Mouse (Mus musculus) intestine, embryonic 14.5 days (tissue): ENCODE measurements at regions not wholly inside any gene's neighbourhood (a gene's known extent, or its start where the extent isn't known, plus 50 kb on each side); places are given as distances from the start of the nearest gene placed in this dataset.
"Not testable (repeated sequence)": the region's sequence is repeated elsewhere in the genome, so short reads cannot be mapped to it uniquely, and the experiment has no call there.

Source experiments
- ATAC-seq: fragments of 200-750 bp; cut with Nextera tagmentation; replicated peaks from 2 replicates; pipeline ENCODE4 v1.8.0; 2017; ENCODE audit warnings: low read depth, moderate number of reproducible peaks, moderate TSS enrichment, moderate library complexity; ENCODE audit not compliant: low FRiP score, low TSS enrichment
- DNase-seq: peaks from one replicate; pipeline ENCODE4 v3.0.0-alpha.2; 2018; ENCODE audit warnings: low spot score
- H3K27ac ChIP-seq: fragments of 300-500 bp; sonication (generic); 2 replicates; pipeline ENCODE4 v1.5.1; 2014; ENCODE audit warnings: low read depth, mild to moderate bottlenecking, control low read depth
- H3K27me3 ChIP-seq: fragments of 300-500 bp; sonication (generic); replicated peaks from 2 replicates; pipeline ENCODE4 v1.6.1; 2014; ENCODE audit warnings: low read length, control low read depth; ENCODE audit not compliant: control insufficient read depth, insufficient read depth
- H3K36me3 ChIP-seq: fragments of 300-500 bp; sonication (generic); 2 replicates; pipeline ENCODE4 v1.6.1; 2014; ENCODE audit warnings: low read length, control low read depth; ENCODE audit not compliant: control insufficient read depth, insufficient read depth
- H3K4me1 ChIP-seq: fragments of 300-500 bp; sonication (generic); replicated peaks from 2 replicates; pipeline ENCODE4 v1.6.1; 2014; ENCODE audit warnings: low read length, control low read depth, mixed read lengths; ENCODE audit not compliant: control insufficient read depth, insufficient read depth
- H3K4me2 ChIP-seq: fragments of 300-500 bp; sonication (generic); 2 replicates; pipeline ENCODE4 v1.6.1; 2014; ENCODE audit warnings: low read length
- H3K4me3 ChIP-seq: fragments of 300-500 bp; sonication (generic); 2 replicates; pipeline ENCODE4 v1.5.1; 2014; ENCODE audit warnings: low read depth, low read length, control low read depth, mixed read lengths
- H3K9ac ChIP-seq: fragments of 300-500 bp; sonication (generic); 2 replicates; pipeline ENCODE4 v1.6.1; 2014; ENCODE audit warnings: mild to moderate bottlenecking, low read length
- H3K9me3 ChIP-seq: fragments of 300-500 bp; sonication (generic); 2 replicates; pipeline ENCODE4 v1.6.1; 2016; ENCODE audit warnings: low read length, control low read depth; ENCODE audit not compliant: control insufficient read depth
- WGBS: fragments of 180-500 bp; shearing (Covaris S2); extraction: QIAGEN DNeasy Blood & Tissue Kit; methylation state at CpG from one replicate; pipeline ENCODE4 v1.1.7; 2014; 5-methylcytosine and 5-hydroxymethylcytosine counted together

DNA sequence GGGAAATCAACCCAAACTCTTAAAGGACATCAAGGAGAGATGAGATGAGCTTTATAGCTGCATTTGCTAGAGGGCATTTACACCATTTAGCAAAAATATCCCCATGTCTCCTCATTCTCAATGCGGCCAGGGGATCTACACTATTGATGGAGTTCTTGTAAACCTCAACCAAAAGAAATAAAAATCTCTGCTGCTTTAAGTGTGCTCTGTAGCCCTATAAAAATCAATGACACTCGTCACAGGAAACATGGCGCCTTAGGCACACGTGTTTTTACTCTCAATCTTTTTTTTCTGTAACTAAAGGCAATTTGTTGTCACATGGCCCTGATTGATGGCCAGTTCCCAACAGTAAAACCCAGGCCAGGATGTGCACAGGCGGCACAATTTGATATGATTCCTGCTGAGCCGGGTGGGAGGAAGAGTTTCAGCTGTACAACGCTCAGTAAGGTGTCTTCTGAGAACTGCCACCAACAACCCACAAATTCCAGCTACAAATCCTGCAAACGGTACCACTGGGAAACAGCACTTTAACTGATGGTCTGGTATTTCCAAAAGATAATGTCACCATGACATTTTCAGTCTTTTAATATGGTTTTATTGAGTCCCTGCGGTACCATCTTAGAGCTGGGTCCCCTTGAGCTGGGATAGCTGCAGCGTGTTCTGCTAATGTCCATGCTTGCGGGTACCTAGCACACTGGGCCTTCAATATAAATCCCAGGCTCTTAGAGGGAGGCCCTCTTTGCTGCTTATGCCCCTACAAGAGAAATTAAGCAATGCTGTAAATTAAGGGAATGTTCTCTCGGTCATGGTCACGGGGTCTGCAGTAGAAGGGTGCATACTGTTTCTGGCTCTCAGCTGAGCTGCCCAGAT, 78.8 kb downstream of the Tpbg start:
- Histone ChIP-seq H3K4me3 (no peak overlapping the region), H3K9ac (no peak overlapping the region), H3K4me1 (no peaks in the 10 kb centered on the region), H3K9me3 (no peaks in the 10 kb centered on the region), H3K4me2 (no peak overlapping the region), H3K27ac (no peak overlapping the region), H3K36me3 (no peaks in the 10 kb centered on the region), H3K27me3 (no peaks in the 10 kb centered on the region)
- ATAC-seq (no peak), DNase-seq (no peak)
- WGBS, result 78% methylated on average over 13 of the region's 13 CpGs

- WGBS, result 67% methylated on average over 1 of the region's 1 CpGs
These were observed 83.1 kb downstream of the Tpbg start for GRCm38 (mm10) chr9:85925259-85925658.

DNA sequence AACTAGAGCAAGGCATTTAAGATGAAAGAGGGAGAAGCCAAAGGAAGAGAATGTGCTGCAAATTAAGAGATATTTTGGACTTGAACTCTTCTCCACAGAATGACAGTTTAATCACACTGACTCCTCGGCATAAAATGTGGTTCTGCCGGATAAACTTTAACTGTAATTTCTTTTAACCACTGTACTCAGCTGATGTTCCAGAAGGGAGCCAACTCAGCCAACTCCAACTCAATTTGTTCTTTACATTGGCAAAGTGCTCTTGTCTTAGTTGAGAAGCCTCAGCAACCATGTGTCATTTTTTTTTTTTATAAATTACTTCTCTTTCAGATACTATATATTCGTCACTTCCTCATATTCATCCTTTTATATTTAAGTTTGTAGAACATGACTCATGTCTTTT, 90.0 kb downstream of the Tpbg start:
- WGBS, result 83% methylated on average over 3 of the region's 3 CpGs
- no peak overlapping the region for H3K4me3 ChIP-seq
- H3K4me2 ChIP-seq, result no peak overlapping the region
- no peak overlapping the region for H3K9ac ChIP-seq
- no peak overlapping the region for H3K27ac ChIP-seq
- no peaks in the 10 kb centered on the region for H3K4me1 ChIP-seq
- H3K27me3 ChIP-seq, result no peaks in the 10 kb centered on the region
- ATAC-seq, result no peak
- no peaks in the 10 kb centered on the region for H3K36me3 ChIP-seq
- H3K9me3 ChIP-seq, result no peaks in the 10 kb centered on the region
- DNase-seq, result no peak

More at GRCm38 (mm10) chr9:85925259-85925658, 83.1 kb downstream of the Tpbg start:
- no peak overlapping the region for H3K4me3 ChIP-seq
- no peaks in the 10 kb centered on the region for H3K36me3 ChIP-seq
- no peak overlapping the region for H3K4me2 ChIP-seq
- ATAC-seq (no peak), DNase-seq (no peak)
- no peaks in the 10 kb centered on the region for H3K27me3 ChIP-seq
- no peaks in the 10 kb centered on the region for H3K9me3 ChIP-seq
- H3K27ac ChIP-seq, result no peak overlapping the region
- H3K9ac ChIP-seq, result no peak overlapping the region
- H3K4me1 ChIP-seq, result no peaks in the 10 kb centered on the region

DNA sequence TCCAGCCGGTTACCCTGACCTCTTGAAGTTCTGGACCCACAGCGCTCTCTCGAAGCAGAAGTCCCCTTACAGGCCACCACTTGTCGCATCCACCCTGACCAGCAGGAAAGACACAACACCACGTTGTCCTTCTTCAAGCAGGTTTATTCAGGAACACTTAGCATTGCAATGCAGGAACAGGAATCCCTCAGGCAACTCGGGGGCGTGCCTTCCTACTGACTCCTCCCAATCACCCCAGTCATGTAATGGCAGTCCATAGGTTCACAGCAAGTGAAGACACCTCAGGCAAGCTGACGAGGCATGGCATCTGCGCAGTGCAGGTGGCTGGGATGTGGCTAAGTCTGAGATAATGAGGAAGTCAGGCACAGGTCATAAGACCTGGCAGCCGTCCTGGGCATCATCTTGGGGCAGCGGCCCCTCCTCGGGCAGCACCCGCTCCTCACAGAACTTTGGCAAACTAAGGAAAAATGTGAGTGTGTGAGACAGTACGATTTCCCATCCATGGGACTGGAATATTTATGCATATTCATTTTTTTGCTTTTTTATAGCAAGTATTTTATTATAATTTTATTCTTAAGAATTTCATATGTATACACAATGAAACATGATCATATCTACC, 101.0 kb downstream of the Tpbg start:
- not testable (repeated sequence) for H3K9ac ChIP-seq, DNase-seq, H3K4me3 ChIP-seq, H3K27me3 ChIP-seq, H3K4me1 ChIP-seq, H3K36me3 ChIP-seq, H3K9me3 ChIP-seq, H3K27ac ChIP-seq, ATAC-seq, H3K4me2 ChIP-seq
- WGBS, result 89% methylated on average over 14 of the region's 14 CpGs

DNA sequence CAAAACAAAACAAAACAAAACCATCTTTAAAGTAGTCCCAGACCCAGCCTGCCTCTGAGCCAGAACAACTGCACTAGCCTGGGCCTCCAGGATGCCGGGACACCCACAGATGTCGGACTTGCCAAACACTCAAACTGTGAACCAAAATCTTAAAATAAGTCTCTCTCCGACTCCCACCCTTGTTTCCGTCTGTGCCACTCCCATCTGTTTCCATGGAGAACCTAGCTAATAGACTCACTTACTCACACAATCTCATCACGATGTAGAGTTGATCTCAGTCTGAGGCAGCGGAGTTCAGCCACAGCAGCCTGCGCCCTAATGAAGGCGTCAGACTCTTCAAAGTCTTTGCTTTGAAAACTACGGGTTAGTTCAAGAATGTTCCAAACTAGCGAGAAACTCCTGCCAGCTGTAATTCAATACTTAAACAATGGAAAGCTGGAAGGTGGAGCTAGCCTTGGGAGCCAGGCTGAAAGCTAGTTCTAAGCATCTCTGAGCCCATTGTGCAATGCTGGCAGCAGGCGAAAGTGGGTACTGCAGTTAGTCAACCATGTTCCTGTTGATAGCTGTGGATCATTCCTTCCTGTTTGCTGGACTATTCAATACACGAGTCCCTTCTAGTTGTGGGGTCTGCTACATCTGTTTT, 106.4 kb downstream of the Tpbg start:
- no peak overlapping the region for H3K4me3 ChIP-seq
- no peak overlapping the region for H3K9ac ChIP-seq
- no peaks in the 10 kb centered on the region for H3K4me1 ChIP-seq
- H3K27me3 ChIP-seq, result no peaks in the 10 kb centered on the region
- 73% methylated on average over 12 of the region's 12 CpGs for WGBS
- H3K4me2 ChIP-seq, result no peak overlapping the region
- DNase-seq (no peak), ATAC-seq (no peak)
- H3K27ac ChIP-seq, result no peak overlapping the region
- no peaks in the 10 kb centered on the region; the same call in 1 of the 2 replicates for H3K9me3 ChIP-seq
- no peaks in the 10 kb centered on the region for H3K36me3 ChIP-seq

DNA sequence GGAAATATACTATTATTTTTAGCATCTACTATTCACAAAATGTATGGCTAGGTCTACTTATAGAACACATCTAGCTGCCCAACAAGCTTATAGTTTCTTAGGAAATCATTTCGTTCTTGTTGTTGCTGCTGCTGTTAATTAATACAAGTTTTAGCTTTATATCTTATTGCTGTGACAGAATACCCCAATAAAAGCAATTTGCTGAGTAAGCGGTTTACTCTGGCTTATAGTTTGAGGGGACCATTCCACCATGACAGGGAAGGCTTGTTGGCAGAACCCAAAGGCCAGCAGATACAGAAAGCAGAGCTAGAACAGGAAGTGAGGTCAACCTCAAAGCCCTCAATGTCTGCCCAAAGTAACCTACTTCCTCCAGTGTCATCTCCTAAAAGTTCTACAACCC, 109.6 kb downstream of the Tpbg start:
- Histone ChIP-seq H3K4me3 (no peak overlapping the region), H3K9me3 (no peaks in the 10 kb centered on the region; the same call in 1 of the 2 replicates), H3K36me3 (no peaks in the 10 kb centered on the region), H3K4me1 (no peaks in the 10 kb centered on the region), H3K9ac (no peak overlapping the region), H3K4me2 (no peak overlapping the region), H3K27ac (no peak overlapping the region), H3K27me3 (no peaks in the 10 kb centered on the region)
- DNase-seq (no peak), ATAC-seq (no peak)
- WGBS, result 84% methylated on average over 2 of the region's 2 CpGs

DNA sequence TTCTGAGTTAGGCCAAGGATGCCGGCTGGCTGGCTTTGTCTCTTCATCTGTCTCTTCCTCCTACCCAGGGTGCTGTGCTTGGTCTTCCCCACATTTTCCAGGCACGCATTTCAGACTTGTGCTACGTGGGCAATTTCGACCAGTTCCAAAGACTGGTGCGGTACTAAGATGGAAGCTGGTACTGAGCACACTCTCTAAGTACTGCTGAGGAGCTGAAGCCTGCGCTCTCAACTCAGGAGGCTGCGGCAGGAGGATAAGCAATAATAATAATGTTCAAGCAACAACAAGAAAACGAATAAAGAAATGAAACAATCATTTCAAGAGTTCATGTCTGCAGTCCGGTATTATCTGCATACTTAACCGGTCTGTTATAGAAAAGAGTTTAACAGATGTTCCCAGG, 127.9 kb downstream of the Tpbg start:
- 68% methylated on average over 10 of the region's 10 CpGs for WGBS
- Histone ChIP-seq H3K9me3 (no peaks in the 10 kb centered on the region), H3K4me1 (peaks cover 3% of the 10 kb centered on the region; the same call in 1 of the 2 replicates), H3K4me2 (no peak overlapping the region), H3K36me3 (no peaks in the 10 kb centered on the region), H3K27ac (no peak overlapping the region), H3K27me3 (no peaks in the 10 kb centered on the region), H3K4me3 (no peak overlapping the region), H3K9ac (no peak overlapping the region)
- DNase-seq (no peak), ATAC-seq (no peak)

- WGBS, result 78% methylated on average over 5 of the region's 5 CpGs
- ATAC-seq, result no peak
- H3K9me3 ChIP-seq, result no peaks in the 10 kb centered on the region
These were observed 139.2 kb downstream of the Tpbg start for GRCm38 (mm10) chr9:85981428-85981827.

More at GRCm38 (mm10) chr9:85981428-85981827, 139.2 kb downstream of the Tpbg start:
- no peak overlapping the region for H3K27ac ChIP-seq
- H3K4me2 ChIP-seq, result no peak overlapping the region
- H3K4me3 ChIP-seq, result no peak overlapping the region
- peaks cover 3% of the 10 kb centered on the region; the same call in 1 of the 2 replicates for H3K4me1 ChIP-seq
- H3K9ac ChIP-seq, result no peak overlapping the region
- H3K27me3 ChIP-seq, result no peaks in the 10 kb centered on the region
- no peaks in the 10 kb centered on the region for H3K36me3 ChIP-seq
- DNase-seq, result no peak
